Mouse (Mus musculus) heart, adult 9 months (tissue): ENCODE results near the gene Gpc6.

Experiments
- DNase-seq, 2 experiments: peaks; one replicate each; pipeline ENCODE4 v3.0.0; 2022; ENCODE audit warnings: low spot score in 2 of 2

Gpc6 gene

DNA sequence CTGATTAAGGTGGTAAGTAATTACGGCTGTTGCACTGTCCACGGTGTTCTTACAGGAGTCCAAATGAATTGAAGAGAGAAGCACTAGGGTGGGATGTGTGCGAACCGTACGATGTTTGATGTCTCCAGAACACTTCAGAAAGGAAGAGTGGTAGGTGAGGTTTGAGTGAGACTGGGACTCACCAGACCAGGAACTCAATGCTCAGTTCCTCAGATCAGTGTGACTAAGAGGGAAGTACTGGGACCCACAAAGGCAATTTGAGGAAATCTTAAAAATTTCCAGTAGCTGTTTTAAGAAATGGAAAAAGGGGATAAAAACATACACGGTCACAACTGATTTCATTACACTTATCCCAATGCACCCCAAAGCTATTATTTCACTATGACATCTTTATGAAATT lies 764.7 kb downstream of the Gpc6 start:
- no peak for DNase-seq

DNA sequence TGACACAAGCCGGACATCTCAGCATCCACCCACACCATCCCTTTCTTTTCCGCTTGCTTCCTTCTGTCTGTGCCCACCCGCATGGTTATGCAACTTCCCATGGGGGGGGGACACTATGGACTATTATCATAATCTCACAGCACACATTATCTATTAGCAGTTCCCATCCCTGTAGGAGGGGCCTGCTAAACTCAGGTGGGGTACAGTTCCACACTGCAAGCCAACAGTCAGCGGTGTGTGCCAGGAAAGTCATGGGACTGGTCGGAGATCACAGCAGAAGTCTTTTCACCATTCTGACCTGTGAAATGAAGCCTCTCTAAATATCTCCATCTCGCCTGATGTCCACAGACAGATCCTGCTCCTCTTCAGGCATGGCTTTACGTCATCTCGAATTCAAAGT lies 770.5 kb downstream of the Gpc6 start:
- DNase-seq, result no peak

- no peak for DNase-seq
These were observed 775.7 kb downstream of the Gpc6 start for GRCm38 (mm10) chr14:117700670-117701280.

DNA sequence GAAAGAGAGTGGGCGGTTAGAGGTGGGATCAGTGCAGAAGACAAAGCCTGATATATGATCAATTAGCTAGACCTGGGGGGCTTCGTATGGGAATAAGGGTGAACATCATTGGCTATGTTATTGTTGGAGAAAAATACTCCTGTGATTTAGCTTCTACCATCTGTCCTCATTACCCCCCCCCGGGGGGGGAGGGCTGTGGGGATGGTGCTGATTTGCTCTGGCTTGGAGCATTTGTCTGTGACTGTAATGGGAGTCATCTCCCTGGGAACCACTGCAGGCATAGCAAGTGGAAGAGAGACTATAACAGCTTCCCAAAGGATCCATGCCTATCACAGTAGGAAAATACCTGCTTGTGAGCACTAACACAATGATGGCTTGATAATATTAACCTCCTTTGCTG lies 783.7 kb downstream of the Gpc6 start:
- no peak for DNase-seq

DNA sequence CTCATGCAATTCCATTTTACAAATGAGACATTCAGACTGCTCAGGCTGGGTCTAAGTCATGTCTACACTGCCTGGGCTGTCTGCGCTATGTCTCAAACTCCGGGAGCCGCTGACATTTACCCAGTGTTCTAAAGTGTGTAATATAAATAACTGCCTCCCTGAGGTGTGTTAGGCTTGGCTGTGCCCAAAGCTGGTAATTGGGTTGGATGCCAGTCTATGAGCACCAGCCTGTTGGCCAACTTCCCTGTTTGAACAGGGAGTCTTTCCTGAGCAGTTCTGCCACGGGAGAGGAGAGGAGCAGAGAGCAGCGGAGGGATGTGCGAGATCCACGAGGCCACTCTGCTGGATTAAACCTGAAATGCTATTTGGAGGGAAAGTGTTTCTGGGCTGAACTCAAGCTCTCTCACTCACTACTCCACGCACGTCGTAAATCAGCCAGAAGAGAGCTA lies 785.4 kb downstream of the Gpc6 start:
- peak; percentile 79 to 83 for DNase-seq

- peak; percentile 19 to 39 for DNase-seq
These were observed 787.2 kb downstream of the Gpc6 start for GRCm38 (mm10) chr14:117712311-117712710.

- DNase-seq, result no peak
These were observed 789.0 kb downstream of the Gpc6 start for GRCm38 (mm10) chr14:117714165-117714564.

GRCm38 (mm10) chr14:117716305-117716704 lies 791.2 kb downstream of the Gpc6 start:
- no peak for DNase-seq

DNA sequence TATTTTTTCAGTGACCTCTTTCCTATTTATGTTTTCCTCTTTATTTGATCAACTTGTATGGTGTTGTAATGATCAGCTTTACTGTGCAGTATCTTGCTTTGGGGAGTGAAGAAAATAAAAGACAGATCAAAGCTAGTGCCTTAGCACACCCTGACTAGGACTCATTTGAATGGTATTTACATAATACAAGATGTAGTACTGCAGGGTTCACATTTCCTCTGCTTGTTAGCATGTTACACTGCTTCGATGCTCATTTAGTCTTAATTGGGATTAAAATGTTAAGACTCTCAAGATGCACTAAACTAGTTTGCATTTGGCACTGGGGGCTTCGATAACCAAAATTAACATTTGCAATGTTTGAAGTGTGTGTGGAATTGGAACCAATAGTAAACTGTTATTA lies 803.6 kb downstream of the Gpc6 start:
- DNase-seq, result no peak

DNA sequence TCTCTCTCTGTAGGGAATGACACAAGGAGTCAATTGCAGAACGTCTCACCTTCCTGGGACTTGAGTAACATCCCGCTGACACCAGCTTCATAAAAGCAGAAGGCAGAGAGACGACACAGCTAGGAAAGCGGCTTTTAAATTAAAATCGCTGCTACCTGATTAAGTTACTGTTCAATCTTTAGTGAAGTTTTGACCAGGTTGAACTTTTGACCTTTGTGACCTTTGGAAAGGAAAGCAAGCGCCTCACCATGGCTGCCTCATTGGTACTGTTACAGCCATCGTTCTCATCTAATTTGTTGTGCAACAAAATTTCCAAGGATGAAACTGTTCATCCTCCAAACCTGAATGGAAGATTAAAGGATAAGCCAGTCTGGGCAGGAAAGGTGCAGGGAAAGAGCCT lies 830.1 kb downstream of the Gpc6 start:
- DNase-seq, result no peak

GRCm38 (mm10) chr14:117756505-117756904 lies 831.4 kb downstream of the Gpc6 start:
- no peak for DNase-seq

DNA sequence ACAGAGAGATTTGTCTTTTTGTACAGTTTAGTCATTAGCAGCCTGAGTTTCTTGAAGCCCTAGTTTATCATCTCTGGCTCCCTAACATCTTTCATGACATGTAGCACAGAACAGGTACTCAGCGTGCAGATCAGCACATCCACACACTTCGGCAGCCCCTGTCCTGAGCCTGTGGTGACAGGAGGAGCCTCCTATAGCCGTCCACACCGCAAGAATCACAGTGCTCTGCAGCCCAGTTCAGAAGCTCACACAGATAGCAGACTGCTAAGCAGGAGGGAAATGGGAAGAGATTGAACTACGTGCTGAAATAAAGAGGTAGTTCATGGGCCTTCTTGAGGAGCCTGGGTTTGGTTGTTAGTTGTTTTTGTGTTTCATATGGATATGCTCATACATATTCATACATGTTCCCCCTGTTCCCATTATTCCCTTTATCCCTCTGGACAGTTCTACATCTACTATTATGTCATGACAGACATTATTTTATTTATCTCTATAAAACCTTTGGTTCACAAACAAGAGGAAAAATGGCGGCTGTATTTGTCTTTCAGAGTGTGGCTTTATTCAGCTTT lies 832.8 kb downstream of the Gpc6 start:
- no peak for DNase-seq

GRCm38 (mm10) chr14:117760830-117761517 lies 835.9 kb downstream of the Gpc6 start:
- no peak for DNase-seq

- no peak for DNase-seq
These were observed 837.8 kb downstream of the Gpc6 start for GRCm38 (mm10) chr14:117762934-117763333.

- DNase-seq, result peak; percentile 4 to 6
These were observed 842.7 kb downstream of the Gpc6 start for GRCm38 (mm10) chr14:117767861-117768260.

- no peak for DNase-seq
These were observed 843.6 kb downstream of the Gpc6 start for GRCm38 (mm10) chr14:117768697-117769096.

- DNase-seq, result no peak
These were observed 848.3 kb downstream of the Gpc6 start for GRCm38 (mm10) chr14:117773373-117773772.

DNA sequence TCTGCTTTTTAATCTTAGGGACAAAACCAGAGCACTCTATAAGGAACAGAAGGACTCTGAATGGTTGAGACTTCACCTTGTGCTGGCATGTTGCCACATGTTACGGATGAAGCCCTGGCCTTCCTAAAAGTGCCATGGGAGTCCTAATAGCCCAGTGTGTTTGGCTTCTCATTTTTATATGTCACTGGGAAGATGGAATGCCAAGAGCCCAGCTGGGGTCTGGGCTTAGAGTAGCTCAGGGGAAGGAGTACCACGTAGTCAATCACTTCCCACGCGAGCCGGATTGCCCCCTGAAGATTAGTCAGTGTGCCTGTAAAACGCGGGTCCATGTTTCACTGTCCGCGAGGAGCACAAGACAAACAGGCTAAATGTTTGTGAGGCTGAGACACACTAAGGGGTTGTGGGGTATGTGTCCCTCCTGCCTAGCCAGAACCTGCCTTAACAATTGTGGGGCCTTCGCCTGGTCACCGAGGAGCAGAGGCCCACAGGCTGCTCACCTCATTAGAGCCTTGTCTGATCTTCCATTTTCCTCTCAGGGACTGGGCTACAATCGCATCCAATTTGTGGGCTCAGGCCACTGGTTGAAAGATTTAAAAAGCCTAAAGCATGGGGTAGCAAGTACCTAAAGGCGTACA lies 852.9 kb downstream of the Gpc6 start:
- no peak for DNase-seq

- DNase-seq, result no peak
These were observed 853.7 kb downstream of the Gpc6 start for GRCm38 (mm10) chr14:117778538-117779413.

GRCm38 (mm10) chr14:117781724-117782123 lies 856.6 kb downstream of the Gpc6 start:
- DNase-seq, result no peak

DNA sequence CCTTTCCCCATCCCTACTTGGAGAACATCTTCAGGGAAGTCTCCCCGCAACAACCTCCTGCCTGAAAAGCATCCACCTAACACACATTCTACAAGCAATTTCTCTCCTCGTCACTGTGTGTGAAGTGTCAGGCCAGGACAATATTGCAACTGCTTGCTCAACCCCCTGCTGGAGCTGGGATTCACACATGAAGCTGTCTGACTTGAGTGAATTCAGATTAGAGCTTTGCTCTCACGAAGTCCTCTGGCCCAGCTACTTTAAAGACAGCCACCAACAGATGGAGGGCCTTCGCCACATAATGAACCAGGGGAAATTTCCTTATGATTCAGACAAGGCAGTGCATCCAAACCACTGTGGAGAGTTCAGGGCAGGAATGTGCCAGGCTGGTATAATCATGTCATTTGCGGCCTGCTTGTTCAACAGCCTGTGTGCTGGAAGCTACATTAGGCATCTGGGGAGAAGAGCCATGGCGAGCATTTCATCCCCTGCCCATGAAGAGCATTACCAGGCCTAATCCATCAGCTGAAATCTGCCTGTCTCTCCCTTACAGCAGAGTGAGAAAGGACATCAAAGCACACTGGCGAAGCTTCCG lies 858.7 kb downstream of the Gpc6 start:
- DNase-seq, result no peak
